17 mouse cellular contexts compared by ENCODE assay signal in genomic region chr4:137733459-137733858, GRCm38 (mm10).
DNase-seq lines count a peak whose midpoint lies in the region; ATAC-seq and TF ChIP-seq lines count a peak whose summit lies in the region.
"Had no signal": no experiment of that assay in that cellular context is flagged by ENCODE, and none has a peak within 500 bp of the region (broad histone marks: within the 10 kb centered on the region; RNA-seq: fewer than 3 reads in every experiment).

No protein-coding gene starts in this region.

- H3K27me3 ChIP-seq in lung, postnatal 0 days (replicated peaks; ENCODE audit: insufficient read depth, low read length), result peaks cover 3% of the 10 kb centered on the region; the same call in 1 of the 2 replicates
- H3K27me3 ChIP-seq: Patski had no signal

- H3K4me2 ChIP-seq in lung, postnatal 0 days (replicated peaks; ENCODE audit: low read depth, low read length), result no peak overlapping the region
- H3K4me2 ChIP-seq: forebrain, embryonic 13.5 days; midbrain, embryonic 11.5 days; neural tube, embryonic 15.5 days had no signal

- peak; percentile 53 to 60 for DNase-seq in cerebellum, postnatal 25 days
- DNase-seq in cerebellum, postnatal 4 days (ENCODE audit: low spot score in 2 of 2), result no peak
- peak; percentile 36 for DNase-seq in kidney, postnatal 14 days
- DNase-seq in kidney, postnatal 4 days, result no peak
- DNase-seq in lung, postnatal 0 days (ENCODE audit: low spot score), result no peak
- no peak for DNase-seq in lung, postnatal 10 days
- DNase-seq in MN1 (ENCODE audit: low spot score), result no peak
- DNase-seq: adrenal gland, postnatal 36 days; kidney, postnatal 10 days; lung, postnatal 14 days; right cerebral cortex, postnatal 25 days; thymus, postnatal 25 days had no signal

- H3K9me3 ChIP-seq in lung, postnatal 0 days (ENCODE audit: low read length), result no peaks in the 10 kb centered on the region
- H3K9me3 ChIP-seq: forebrain, embryonic 13.5 days; neural tube, embryonic 15.5 days had no signal

- WGBS in lung, postnatal 0 days, result 64% methylated on average over 5 of the region's 5 CpGs

- no peak for ATAC-seq in lung, postnatal 0 days
- ATAC-seq: forebrain, embryonic 13.5 days; inflammation-experienced regulatory T-cells, adult 6 months; Patski had no signal

- no peaks in the 10 kb centered on the region for H3K36me3 ChIP-seq in lung, postnatal 0 days (ENCODE audit: insufficient read depth, low read length)
- H3K36me3 ChIP-seq: neural tube, embryonic 15.5 days had no signal

- H3K4me3 ChIP-seq in lung, postnatal 0 days (ENCODE audit: low read depth, low read length), result no peak overlapping the region
- H3K4me3 ChIP-seq: forebrain, embryonic 13.5 days; neural tube, embryonic 15.5 days had no signal

- 0 out of 2 replicates have a peak, but pooled peaks cover 3% of the 10 kb centered on the region for H3K4me1 ChIP-seq in lung, postnatal 0 days (ENCODE audit: insufficient read depth, low read depth, low read length)

- peak; percentile 49 for TF ChIP-seq CTCF in lung, postnatal 0 days (IDR thresholded peaks at IDR 0.05)

- no peak for TF ChIP-seq EP300 in lung, postnatal 0 days (IDR thresholded peaks at IDR 0.05)

- H3K9ac ChIP-seq in lung, postnatal 0 days (replicated peaks; ENCODE audit: low read depth), result no peak overlapping the region
- H3K9ac ChIP-seq: forebrain, embryonic 13.5 days; neural tube, embryonic 15.5 days had no signal

- no peak overlapping the region for H3K27ac ChIP-seq in lung, postnatal 0 days (ENCODE audit: low read length)
- H3K27ac ChIP-seq: forebrain, embryonic 13.5 days; neural tube, embryonic 15.5 days had no signal

Comparison
In these comparisons a context has a peak if more than half of its experiments do, and no peak if none do; other contexts are left out.
1. DNase-seq: peak in cerebellum, postnatal 25 days (2 of 2) and kidney, postnatal 14 days (single experiment); none in cerebellum, postnatal 4 days (0 of 2), kidney, postnatal 4 days (0 of 2), lung, postnatal 0 days (single experiment), lung, postnatal 10 days (single experiment) and MN1 (single experiment).